Mouse (Mus musculus) hindbrain, embryonic 14.5 days (tissue): ENCODE results near the gene Zbtb1. TPM values are rescaled to one million over a fixed set of nuclear protein-coding genes. Genes with fewer than 3 reads are reported as not detected.
A peak's percentile ranks its signal among the peaks of the same experiment; 100 is the strongest.
"Not testable (repeated sequence)": the region's sequence is repeated elsewhere in the genome, so short reads cannot be mapped to it uniquely, and the experiment has no call there.

Experiments used
- ATAC-seq: fragments of 200-750 bp; cut with Nextera tagmentation; 2 replicates; pipeline ENCODE4 v1.8.0; 2017; ENCODE audit warnings: moderate number of reproducible peaks, mild to moderate bottlenecking, moderate TSS enrichment, moderate library complexity; ENCODE audit not compliant: low FRiP score
- DNase-seq: peaks from one replicate; pipeline ENCODE4 v3.0.0-alpha.2; 2015; ENCODE audit warnings: low spot score
- H3K27ac ChIP-seq: fragments of 300-500 bp; sonication (generic); 2 replicates; pipeline ENCODE4 v1.5.1; 2014; ENCODE audit warnings: mild to moderate bottlenecking, moderate library complexity
- H3K27me3 ChIP-seq: fragments of 300-500 bp; sonication (generic); 2 replicates; pipeline ENCODE4 v1.6.1; 2014; ENCODE audit warnings: mild to moderate bottlenecking, low read length, mixed read lengths; ENCODE audit not compliant: control insufficient read depth, insufficient read depth
- H3K36me3 ChIP-seq: fragments of 300-500 bp; sonication (generic); replicated peaks from 2 replicates; pipeline ENCODE4 v1.6.1; 2014; ENCODE audit not compliant: control insufficient read depth, insufficient read depth
- H3K4me1 ChIP-seq: fragments of 300-500 bp; sonication (generic); replicated peaks from 2 replicates; pipeline ENCODE4 v1.6.1; 2014; ENCODE audit warnings: antibody characterized with exemption, low read length, mixed read lengths; ENCODE audit not compliant: control insufficient read depth, insufficient read depth
- H3K4me2 ChIP-seq: fragments of 300-500 bp; sonication (generic); replicated peaks from 2 replicates; pipeline ENCODE4 v1.6.1; 2014; ENCODE audit warnings: mild to moderate bottlenecking, moderate library complexity
- H3K4me3 ChIP-seq: fragments of 300-500 bp; sonication (generic); replicated peaks from 2 replicates; pipeline ENCODE4 v1.5.1; 2014; ENCODE audit warnings: mild to moderate bottlenecking, low read length
- H3K9ac ChIP-seq: fragments of 300-500 bp; sonication (generic); 2 replicates; pipeline ENCODE4 v1.6.1; 2014
- H3K9me3 ChIP-seq: fragments of 300-500 bp; sonication (generic); 2 replicates; pipeline ENCODE4 v1.6.1; 2016; ENCODE audit warnings: low read length; ENCODE audit not compliant: control insufficient read depth
- WGBS: fragments of 180-500 bp; shearing (Covaris S2); extraction: QIAGEN DNeasy Blood & Tissue Kit; methylation state at CpG from one replicate; pipeline ENCODE4 v1.1.7; 2014; 5-methylcytosine and 5-hydroxymethylcytosine counted together
- polyA plus RNA-seq: library from polyadenylated mRNA; unstranded; fragments of >200 nt; fragmentation: Nextera tagmentation; extraction: Ambion mirVana; gene quantifications from 2 replicates; pipeline ENCODE4 v1.2.1, GENCODE M21; 2014

Gene Zbtb1
- polyA plus RNA-seq, 1 experiment from 2014 or later = 4.2 TPM

GRCm38 (mm10) chr12:76434111-76434510 is 64.0 kb downstream of the Zbtb1 start:
- Histone ChIP-seq H3K4me3 (no peak overlapping the region), H3K4me2 (no peak overlapping the region), H3K27me3 (0 out of 2 replicates have a peak, but pooled peaks cover 11% of the 10 kb centered on the region), H3K36me3 (no peaks in the 10 kb centered on the region), H3K9ac (no peak overlapping the region), H3K4me1 (no peaks in the 10 kb centered on the region; the same call in 1 of the 2 replicates), H3K27ac (no peak overlapping the region), H3K9me3 (no peaks in the 10 kb centered on the region)
- ATAC-seq (no peak), DNase-seq (no peak)
- 39% methylated on average over 7 of the region's 7 CpGs for WGBS

GRCm38 (mm10) chr12:76435084-76435483 is 65.0 kb downstream of the Zbtb1 start:
- Histone ChIP-seq H3K4me1 (no peaks in the 10 kb centered on the region; the same call in 1 of the 2 replicates), H3K4me3 (no peak overlapping the region; the same call in 1 of the 2 replicates), H3K9ac (0 out of 2 replicates have a peak overlapping the region, but pooled peaks have one; percentile 33), H3K27ac (no peak overlapping the region), H3K36me3 (no peaks in the 10 kb centered on the region), H3K4me2 (peak overlapping the region; percentile 46), H3K27me3 (0 out of 2 replicates have a peak, but pooled peaks cover 11% of the 10 kb centered on the region), H3K9me3 (no peaks in the 10 kb centered on the region)
- 2% methylated on average over 17 of the region's 17 CpGs for WGBS
- no peak for ATAC-seq
- DNase-seq = no peak

DNA sequence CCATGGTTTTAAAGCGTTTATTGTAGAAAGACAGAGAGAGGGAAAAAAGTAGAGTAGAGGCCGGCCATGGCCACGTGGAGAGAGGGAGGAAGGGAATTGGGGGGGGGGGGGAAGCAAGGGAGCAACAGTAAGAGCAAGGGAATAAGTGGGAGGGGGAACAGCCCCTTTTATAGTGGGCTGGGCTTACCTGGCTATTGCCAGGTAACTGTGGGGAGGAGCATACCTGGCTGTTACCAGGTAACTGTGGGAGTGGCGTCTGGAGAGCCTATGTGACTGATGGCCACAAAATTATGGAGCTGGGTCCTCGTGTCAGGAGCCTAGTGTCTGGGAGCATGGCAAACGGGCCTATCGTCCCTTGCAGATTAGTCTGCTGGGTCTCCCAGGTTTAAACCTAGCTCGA is 65.5 kb downstream of the Zbtb1 start:
- Histone ChIP-seq H3K36me3 (no peaks in the 10 kb centered on the region), H3K27ac (no peak overlapping the region), H3K9me3 (no peaks in the 10 kb centered on the region), H3K4me1 (no peaks in the 10 kb centered on the region; the same call in 1 of the 2 replicates), H3K4me2 (peak overlapping the region; percentile 46; the same call in 1 of the 2 replicates), H3K9ac (no peak overlapping the region), H3K4me3 (no peak overlapping the region), H3K27me3 (0 out of 2 replicates have a peak, but pooled peaks cover 11% of the 10 kb centered on the region)
- DNase-seq (no peak), ATAC-seq (no peak)
- 43% methylated on average over 8 of the region's 8 CpGs for WGBS

- not testable (repeated sequence) for DNase-seq, H3K4me3 ChIP-seq, ATAC-seq
Observed at GRCm38 (mm10) chr12:76443488-76443887, 73.4 kb downstream of the Zbtb1 start.

DNA sequence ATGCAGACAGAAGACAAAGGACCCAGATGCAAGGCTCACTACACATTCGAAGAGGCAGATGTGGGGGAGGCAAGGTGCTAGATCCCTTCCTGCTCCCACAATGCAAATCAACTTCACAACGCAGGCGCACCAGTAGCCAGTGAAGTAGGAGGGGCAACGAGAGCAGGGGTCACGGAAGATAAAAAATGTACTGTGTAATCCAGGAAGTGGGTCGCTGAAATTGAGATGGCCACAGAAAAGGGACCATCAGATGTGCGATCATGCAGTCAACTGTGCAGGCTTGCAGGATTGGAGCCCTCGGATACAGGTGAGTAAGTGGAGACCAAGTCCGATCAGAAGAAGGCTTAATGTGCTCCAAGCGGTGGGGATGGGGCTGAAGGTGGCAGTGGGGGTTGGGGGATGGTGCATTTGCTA is 74.3 kb downstream of the Zbtb1 start:
- Histone ChIP-seq H3K4me2 (no peak overlapping the region), H3K9me3 (no peaks in the 10 kb centered on the region), H3K27me3 (no peaks in the 10 kb centered on the region), H3K9ac (no peak overlapping the region), H3K36me3 (no peaks in the 10 kb centered on the region), H3K4me1 (no peaks in the 10 kb centered on the region), H3K27ac (no peak overlapping the region), H3K4me3 (no peak overlapping the region)
- WGBS = 62% methylated on average over 10 of the region's 10 CpGs
- DNase-seq = no peak
- ATAC-seq = no peak

More at GRCm38 (mm10) chr12:76443488-76443887, 73.4 kb downstream of the Zbtb1 start:
- H3K27ac ChIP-seq, H3K36me3 ChIP-seq, H3K9me3 ChIP-seq, H3K4me1 ChIP-seq, H3K9ac ChIP-seq, H3K27me3 ChIP-seq, H3K4me2 ChIP-seq: not testable (repeated sequence)
- WGBS = 69% methylated on average over 6 of the region's 6 CpGs

GRCm38 (mm10) chr12:76444862-76445261 is 74.8 kb downstream of the Zbtb1 start:
- DNase-seq = no peak

GRCm38 (mm10) chr12:76446201-76446600 is 76.1 kb downstream of the Zbtb1 start:
- WGBS = 77% methylated on average over 11 of the region's 11 CpGs
- Histone ChIP-seq H3K4me1 (no peaks in the 10 kb centered on the region), H3K4me2 (no peak overlapping the region), H3K27ac (no peak overlapping the region), H3K36me3 (no peaks in the 10 kb centered on the region), H3K27me3 (no peaks in the 10 kb centered on the region), H3K9ac (no peak overlapping the region), H3K9me3 (no peaks in the 10 kb centered on the region), H3K4me3 (no peak overlapping the region)
- ATAC-seq (no peak), DNase-seq (no peak)

More at GRCm38 (mm10) chr12:76444862-76445261, 74.8 kb downstream of the Zbtb1 start:
- ATAC-seq = no peak
- H3K27ac ChIP-seq = no peak overlapping the region
- H3K27me3 ChIP-seq = no peaks in the 10 kb centered on the region
- H3K4me3 ChIP-seq = no peak overlapping the region
- no peaks in the 10 kb centered on the region for H3K36me3 ChIP-seq
- 90% methylated on average over 6 of the region's 6 CpGs for WGBS
- no peaks in the 10 kb centered on the region for H3K4me1 ChIP-seq
- no peak overlapping the region for H3K4me2 ChIP-seq
- no peak overlapping the region for H3K9ac ChIP-seq
- H3K9me3 ChIP-seq = no peaks in the 10 kb centered on the region

Other genes starting within 250 kb of the Zbtb1 start
- 0.08 and 0.31 TPM in 2 replicates for gene Esr2, start 193.0 kb upstream of the Zbtb1 start, polyA plus RNA-seq
- gene Tex21, start 123.5 kb upstream of the Zbtb1 start, polyA plus RNA-seq = 0.09 TPM in 1 of 2 replicates, not detected in the other
- 30.5 and 37.2 TPM in 2 replicates for gene Mthfd1, start 115.0 kb upstream of the Zbtb1 start, polyA plus RNA-seq
- 11.8 and 12.1 TPM in 2 replicates for gene Akap5, start 45.4 kb upstream of the Zbtb1 start, polyA plus RNA-seq
- 16.0 and 16.5 TPM in 2 replicates for gene Zbtb25, start 664 bp upstream of the Zbtb1 start, polyA plus RNA-seq
- gene Hspa2, start 33.9 kb downstream of the Zbtb1 start, polyA plus RNA-seq = 6.4 and 7.9 TPM in 2 replicates
- 1.8 and 2.6 TPM in 2 replicates for gene Ppp1r36, start 47.3 kb downstream of the Zbtb1 start, polyA plus RNA-seq
- 1.3 and 1.6 TPM in 2 replicates for gene Plekhg3, start 160.6 kb downstream of the Zbtb1 start, polyA plus RNA-seq